Mouse (Mus musculus) left cerebral cortex, adult 11 months (tissue): ENCODE data around the gene Rnf19b.

ENCODE experiments used
- DNase-seq: peaks from one replicate; pipeline ENCODE4 v3.0.0; 2022; ENCODE audit warnings: low spot score

The Rnf19b gene

DNA sequence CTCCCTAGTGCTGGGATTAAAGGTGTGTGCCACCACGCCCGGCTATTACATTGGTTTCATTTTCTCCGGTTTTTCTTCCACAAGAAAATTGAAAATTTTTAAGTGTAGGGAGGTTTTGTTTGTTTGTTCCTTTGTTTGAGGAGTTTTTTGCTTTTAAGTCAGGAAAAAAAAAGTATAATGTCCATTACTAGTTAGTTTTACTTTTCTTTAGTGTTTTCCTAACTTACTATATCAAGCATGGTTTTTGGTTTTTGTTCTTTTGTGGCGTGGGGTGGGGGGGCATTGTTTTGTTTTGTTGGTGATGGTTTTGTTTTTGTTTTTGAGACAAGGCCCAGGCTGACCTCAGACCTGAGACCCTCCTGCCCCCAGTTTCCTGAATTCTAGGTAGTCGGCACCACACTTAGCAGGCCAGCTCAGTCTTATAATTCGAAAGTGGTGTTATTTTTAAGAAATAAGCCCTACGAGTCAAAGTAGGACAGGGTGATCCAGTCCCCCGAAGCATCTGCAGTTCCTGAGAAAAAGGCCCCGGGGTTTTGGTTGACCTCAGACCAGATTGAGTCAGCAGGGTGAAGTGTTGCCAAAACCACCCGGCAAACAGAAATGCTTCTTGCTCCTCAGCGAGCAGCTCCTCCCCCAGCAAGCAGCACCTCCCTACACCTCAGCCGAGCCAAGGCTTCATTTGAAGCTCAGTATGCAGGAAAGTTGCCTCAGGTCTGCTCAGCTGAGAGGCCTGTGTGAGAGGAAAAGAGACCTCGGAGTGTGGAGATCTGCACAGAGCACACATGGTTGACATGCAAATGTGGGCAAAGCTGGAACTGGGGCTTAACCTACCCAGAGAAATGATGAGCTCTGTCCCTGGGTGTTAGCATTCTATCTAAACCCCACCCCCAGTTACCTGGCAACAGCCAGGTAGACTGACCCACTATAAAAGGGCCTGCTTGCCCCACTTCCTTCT is 23.1 kb upstream of the Rnf19b start:
- DNase-seq, result no peak

DNA sequence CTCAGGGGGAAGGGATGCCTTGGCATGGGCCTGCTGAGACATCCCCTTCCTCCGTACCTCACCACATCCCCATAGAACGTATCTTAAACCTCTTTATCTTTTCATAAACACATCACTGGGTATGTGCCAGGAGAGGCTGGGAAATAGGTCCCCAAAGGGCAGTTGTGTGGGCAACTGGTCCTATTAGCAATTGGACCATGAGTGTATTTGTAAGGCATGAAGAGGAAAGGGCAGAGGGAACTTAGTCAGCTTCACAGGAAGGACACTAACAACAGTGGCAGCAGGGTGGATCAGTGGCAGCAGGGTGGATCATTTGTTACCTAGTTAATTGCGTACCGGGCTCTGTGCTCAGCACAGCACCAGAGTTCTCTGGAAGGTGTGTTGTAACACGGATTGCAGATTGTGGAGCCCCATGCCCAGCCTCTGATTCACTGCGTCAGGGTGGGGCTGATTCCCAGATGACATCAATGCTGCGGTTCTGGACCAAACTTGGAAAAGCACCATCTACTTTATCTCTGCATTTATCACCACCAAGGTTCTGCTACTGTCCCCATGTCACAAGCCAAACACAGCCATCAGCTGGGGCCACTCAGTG is 22.1 kb upstream of the Rnf19b start:
- DNase-seq, result no peak

DNA sequence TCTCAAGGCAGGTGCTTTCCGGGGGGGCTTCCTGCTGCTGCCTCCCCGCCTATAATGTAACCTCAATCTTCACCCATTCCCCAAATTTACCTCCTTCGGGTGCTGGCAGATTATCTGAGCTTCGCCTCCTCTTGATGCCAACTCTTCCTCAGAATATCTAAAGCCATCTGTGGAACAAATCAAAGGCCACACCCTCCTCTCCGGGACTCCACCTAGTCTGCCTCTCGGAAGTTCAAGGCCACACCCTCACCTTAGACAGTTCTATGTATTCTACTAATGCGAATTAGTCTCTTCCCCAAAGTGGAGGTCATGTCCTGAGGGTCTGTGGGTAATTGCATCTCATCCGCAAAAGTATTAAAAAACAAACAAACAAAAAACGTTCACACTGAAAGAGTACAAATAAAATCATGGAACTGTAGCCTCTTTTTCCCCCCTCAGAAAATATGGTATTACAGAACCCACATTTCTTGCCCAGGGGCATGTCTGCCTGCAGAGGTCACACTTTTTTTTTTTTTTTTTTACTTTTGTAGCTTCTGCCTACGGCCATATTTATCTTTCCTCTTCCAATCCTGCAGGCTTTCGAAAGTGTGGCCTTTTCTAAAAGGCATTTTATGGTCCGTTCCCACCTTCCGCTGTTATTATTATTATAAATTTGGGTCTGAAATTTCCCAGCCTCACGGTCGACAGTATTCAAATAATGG is 10.2 kb upstream of the Rnf19b start:
- no peak for DNase-seq

DNA sequence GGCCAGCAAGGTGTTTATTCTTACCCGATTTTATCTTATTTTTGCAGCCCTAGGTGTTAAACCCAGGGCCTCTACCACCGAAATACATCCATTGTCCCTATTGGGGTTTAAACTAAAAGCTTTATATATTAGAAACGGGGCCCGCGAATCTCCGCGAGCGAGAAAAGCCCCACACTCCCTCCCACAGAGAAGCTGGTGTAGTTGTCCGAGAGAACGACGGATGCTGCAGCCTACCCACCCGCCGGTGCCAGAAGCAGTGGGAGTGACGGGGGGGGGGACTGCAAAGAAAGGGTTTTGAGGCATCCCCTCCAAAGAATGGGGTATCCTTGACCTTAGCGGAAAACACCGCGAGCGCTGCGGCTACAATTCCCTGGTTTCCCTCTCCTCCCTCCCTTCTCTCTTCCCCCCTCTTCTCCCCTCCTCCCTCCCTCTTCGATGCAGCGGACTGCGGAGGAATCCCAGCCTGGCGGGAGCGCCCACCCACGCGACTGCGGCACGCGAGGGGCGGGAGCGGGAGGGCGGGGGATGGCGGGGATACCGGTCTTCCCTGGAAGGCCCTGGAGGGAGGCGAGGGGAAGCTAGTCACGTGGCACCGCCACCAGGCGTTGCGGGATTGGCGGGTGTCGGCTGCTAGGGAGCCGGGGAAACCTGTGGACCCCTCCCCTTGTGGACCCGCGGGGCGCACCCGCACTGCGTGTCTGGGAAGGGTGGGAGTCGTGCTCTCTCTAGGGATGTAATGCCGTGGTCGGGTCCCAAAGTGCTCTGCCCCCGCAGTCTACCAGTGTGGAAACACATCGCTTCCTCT is 9.4 kb upstream of the Rnf19b start:
- peak; percentile 75 for DNase-seq

DNA sequence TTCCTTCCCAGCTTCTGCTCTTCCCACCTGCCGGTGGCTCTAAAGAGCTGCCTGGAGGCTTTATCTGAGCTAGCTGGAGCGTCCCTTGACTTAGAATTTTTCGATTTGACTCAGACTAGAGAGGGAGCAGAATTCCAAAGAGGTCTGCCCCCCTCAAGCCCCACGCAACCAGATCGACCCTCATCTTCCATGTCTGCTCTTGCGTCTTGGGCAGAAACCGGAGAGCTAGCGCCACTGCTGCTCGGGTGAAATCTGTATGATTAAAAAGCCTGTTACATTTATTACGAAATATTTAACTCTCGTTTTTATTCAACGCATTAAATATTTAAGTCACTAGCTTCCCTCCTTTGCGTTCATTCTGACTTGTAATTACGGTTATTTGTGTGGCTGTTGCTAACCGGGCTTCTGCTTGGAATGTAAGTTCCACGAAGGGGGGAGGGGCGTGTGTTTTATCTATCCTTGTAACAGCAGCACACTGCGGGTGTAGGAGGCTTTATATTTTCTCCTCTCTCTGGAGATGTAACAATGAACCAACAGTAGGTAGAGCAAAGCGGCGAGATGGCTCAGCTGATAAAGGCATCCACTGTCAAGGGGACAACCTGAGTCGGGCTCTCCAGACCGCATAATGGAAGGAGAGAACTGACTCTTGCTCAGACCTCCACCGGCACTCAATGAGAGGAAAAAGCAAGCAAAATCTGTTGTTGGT is 8.6 kb upstream of the Rnf19b start:
- DNase-seq, result no peak

DNA sequence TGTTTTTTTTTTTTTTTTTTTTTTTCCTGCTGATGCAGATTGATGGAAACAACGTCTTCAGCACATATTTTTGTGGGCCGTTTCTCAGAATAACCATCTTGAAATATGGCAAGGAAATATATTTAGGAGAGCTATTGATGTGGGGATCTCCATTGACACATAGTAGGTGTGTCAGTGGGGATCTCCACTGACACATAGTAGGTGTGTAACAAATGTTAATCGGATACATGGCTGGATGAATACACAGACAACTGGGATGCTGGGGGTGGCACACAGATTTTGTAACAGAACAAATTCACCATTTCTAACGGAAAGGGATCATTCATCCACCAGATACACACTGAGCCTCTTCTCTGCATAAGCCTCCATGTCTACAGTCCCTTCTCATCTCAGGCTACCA is 7.7 kb upstream of the Rnf19b start:
- DNase-seq, result no peak

DNA sequence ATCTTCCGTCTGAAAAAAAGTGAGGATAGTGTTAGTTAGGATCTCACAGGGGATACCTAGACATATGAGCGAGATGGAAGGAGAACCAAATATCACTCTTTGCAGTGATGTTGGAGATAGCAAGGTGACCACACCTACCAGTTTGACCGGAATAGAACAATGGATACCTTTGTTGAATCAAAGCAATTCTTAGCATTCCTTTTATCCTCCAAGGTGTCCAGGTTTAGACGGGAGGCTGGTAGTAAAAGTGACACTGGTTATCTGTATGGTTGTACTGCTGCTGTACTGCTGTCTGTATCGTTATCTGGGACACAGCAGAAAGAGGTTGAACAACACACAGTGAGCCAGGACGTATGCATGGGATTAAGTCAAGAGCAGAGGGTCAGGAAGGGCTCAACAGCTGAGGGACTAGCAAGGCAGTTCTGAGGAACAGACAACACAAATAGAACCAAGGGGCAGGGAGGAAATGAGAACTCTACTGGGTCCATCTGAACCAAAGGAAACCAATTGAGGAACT is 7.1 kb upstream of the Rnf19b start:
- no peak for DNase-seq

DNA sequence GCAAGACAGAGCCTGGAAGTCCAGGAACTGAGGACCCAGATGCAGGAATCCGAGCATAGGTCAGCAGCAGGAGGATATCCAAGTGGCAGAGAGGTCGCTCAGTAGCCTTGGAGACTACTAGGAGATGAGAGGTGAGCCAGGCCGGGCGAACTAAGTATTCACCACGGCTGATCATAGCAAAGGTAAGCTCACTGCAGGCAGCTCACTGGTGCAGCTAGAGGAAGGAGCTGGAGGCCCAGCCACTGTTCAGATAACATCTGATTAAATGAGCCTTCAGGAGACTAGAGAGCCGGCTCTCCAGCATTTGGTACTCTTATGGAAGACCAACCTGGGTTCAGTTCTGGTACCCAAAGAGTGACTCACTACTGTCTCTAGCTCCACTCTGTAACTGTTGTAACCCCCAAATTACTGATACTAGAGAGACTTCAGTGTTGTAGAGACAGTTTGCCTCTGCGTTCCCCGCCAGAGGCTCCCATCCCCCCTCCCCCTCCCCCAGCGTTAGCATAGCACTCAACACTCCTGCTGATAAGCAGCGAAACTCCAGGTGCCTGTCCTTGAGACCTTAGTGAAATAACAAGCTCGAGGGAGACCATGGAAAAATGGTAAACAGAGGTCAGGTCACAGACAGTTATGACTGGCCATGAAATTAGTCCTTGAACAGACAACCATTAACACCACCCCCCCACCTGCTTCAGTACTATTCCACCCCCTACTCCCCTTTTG is 6.4 kb upstream of the Rnf19b start:
- DNase-seq, result no peak

DNA sequence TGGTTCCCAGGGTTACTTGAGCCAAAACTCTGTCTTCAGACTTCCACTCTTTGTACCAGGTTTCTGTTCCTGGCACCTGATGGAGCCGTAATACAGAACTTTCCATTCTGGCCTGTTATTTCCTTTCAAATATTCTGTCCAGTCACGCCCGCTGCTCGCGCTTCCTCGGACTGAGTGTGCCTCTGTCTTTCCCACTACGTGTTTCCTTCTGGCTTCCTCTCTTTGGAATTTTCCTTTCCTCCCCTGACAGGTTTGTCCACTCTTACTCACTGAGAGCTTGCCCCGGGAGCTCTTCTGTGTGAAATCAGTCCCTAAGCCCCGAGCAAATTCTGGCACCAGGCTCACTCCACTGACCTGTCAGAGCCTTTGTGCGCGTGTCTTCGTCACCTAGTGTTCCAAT is 3.3 kb upstream of the Rnf19b start:
- DNase-seq, result no peak

DNA sequence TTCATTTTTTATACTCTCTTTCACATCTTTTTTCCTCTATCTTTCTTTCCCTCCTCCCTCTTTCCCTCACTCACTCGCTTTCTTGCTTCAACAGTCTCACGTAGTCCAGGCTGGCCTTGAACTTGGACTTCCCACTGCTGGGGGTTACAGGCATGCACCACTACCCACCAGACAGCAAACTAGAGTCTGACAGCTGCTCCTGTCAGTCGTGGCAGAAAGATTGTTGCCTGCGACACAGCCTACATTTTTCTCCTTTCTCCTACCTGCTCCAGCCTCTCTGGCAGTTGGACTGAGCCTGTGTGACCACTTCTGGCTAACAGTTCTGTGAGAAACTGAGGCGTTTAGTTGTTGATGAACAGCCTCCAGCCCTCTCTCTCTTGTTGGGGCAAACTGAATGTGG is 2.5 kb upstream of the Rnf19b start:
- no peak for DNase-seq

DNA sequence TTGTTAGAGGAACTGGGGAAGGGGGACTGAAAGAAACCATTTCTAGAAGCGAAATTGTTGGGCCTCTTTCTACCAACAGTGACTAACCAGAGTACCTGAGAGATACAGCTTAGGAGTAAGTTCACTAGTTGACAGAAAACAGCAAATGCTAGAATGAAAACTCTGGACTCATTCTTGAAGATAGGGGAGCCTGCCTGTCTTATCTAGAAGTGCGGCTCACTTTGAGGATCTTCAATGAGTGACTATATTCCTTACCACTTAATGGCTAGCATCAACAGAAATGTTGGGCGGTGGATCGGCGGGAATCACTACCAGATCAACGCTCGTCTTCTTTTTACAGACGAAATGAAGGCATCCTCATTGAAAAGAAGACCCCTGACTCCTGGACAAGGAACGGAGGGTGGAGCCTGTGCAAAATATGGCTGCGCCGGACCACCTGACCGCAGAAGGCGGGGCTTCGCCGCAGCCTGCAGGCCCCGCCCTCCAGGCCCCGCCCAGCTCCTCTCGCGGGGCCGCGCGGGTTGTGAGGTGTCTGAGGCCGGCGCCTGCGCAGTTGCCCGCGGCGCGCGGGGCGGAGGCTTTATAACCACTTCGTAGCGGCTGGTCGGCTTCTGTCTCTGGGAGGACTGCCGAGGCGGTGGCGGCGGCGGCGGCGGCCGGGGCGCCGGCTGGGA is 401 bp upstream of the Rnf19b start:
- peak; percentile 96 for DNase-seq

DNA sequence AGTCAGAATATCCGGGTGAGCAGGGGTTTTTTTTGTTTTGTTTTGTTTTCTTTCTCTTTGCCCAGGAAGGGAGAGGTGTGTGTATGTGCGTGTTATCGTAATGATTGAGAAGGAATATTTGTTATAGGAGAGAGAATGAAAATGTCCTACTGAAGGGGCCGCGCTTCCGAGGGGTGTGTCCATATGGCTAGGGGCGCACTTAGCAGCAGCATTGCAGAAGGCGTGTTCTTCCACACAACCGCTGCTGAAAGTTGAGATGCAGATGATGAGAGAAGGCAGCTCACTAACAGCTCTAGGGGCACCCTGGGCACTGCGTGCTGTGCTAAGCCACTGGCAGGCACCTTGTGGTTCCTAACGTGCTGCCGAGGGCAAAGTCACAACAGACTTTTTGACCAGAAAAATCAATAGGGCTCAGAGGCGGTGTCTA is 1.1 kb downstream of the Rnf19b start:
- no peak for DNase-seq

DNA sequence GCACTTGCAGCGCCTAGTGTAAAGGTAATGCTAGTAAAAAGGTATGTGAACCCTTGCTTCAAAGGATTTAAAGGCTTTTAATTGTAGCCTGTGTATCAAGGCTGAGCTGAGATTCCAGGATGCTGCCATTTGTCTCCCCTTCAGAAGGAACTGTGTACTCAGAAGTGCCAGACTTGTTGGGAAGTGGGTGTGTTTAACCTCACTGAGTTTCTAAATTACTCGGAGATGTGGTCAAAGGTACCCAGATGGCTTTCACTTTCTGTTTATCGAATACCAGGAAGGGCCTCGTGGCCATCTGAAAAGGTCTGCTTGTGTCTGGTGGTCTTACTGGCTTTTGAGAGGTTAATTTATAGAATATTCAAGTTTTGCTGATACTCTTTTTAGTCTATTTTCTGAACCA is 1.9 kb downstream of the Rnf19b start:
- DNase-seq, result no peak

DNA sequence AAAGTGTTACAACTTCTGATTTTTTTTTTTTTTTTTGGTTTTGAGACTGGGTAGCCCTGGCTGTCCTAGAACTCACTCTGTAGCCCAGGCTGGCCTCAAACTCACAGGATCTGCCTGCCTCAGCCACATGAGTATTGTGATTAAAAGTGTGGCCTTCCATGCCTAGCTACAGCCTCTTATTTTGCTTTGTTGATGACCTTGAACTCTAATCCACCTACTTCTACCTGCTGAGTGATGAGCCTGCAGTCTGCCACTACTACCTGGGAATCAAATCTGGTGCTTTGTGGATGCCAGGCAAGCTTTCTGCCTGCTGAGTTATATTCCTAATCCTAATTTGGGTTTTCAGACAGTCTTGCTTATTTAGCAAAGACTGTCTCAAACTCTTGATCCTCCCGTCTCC is 3.4 kb downstream of the Rnf19b start:
- DNase-seq, result no peak

DNA sequence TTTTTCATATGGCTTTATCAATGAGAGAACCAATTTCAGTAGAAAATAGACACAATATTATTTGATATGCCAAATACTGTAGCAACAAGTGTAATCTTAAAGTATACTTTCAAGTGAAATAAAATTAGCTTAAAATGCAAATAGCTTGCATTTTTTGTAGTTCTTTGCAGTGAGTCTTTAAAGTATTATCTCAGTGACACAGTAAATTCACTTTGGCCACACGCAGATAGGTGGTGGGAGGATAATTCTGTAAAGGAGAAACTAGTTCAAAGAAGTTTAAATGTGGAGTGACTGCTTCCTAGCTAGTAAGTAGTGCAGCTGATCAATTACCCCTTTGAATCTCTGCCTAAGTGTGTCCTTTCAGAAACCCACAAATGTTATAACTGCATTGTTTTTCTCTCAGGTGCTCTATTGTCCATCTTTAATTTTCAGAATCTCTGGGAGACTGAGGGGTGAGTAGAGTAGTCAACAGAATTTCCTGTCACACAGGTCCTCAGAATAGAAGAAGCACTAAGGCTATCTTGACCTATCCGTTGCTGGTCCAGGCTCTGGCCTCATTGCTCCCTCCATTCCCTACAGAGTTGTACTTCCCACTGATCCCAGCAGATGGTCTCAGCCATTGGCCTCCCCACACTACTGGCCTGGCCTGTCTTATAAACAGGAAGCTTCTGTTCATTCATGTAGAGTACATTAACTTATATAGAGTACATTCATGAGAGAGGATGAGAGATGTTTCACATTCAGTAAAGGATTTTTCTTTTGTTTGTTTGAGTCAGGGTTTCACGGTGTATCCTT is 4.4 kb downstream of the Rnf19b start:
- DNase-seq, result no peak

DNA sequence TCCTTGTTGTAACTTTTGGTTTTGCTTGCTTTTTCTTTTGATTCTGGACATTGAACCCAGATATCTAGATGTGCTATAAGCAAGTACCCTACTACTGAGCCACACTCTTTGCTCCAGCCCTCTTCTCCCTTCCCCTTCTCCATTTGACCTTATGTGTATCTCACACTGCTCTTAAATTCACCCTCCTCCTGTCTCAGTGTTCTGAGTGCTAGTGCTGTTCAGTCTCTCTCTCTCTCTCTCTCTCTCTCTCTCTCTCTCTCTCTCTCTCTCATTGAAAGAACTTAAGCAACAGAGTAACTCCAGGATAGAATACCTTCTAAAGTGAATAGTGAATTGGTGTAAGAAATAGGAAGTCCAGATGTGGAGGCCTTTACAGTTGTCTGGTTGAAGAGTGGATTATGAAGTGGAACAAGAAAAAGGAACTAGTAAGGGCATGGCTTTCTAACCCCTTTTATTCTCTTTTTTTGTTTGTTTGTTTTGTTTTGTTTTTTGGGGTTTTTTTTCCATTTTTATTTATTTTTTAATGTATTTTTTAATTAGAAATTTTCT is 7.7 kb downstream of the Rnf19b start:
- no peak for DNase-seq

DNA sequence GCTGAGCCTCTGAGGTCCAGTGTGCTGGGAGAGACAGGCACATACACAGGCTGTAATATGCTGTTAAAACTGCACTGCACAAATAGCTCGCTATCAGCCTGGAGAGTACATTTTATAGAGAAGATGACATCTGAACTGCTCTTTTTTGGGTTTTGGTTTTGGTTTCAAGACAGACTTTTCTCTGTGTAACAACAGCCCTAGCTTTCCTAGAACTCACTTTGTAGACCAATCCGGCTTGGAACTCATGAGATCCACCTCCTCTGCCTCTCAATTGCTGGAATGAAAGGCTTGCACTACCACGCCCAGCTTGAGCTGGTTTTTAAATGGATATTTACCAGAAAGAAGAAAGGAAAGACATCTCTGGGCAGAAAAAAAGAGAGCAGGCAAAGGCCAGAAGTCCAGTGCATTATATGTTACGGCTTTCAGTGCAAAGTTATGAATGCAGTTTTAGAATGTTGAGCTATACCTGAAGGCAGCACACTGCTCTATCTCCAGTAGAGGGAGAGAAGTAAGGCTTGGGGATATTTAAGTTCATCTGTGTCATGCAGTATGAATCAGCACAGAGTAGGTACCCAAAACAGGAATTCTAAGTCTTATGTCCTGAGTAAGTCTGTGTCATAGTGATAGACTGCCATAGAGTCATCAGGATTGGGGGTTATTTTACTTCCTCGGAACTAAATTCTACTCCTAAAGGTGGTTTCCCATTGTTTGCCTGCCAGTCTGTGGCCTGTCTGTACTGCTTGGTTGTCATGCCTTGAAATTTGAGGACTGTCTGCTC is 9.8 kb downstream of the Rnf19b start:
- no peak for DNase-seq

DNA sequence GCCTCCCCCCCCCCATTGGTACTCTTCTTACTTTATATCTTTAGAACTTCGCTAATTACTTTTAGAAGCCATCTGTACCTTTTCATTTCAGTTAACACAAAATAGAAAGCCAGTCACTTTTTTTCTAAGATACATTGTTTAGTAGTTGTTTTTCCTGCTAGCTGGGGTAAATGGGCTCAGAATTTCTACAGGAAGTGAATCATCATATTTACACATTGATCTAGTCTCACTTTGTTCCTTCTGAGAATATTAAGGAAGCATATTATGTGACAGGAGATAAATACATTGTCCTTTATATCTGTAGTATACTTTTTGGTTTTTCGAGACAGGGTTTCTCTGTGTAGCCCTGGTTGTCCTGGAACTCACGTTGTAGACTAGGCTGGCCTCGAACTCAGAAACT is 10.8 kb downstream of the Rnf19b start:
- no peak for DNase-seq
